In genomic region chr7:4509863-4510608, GRCm38 (mm10) we compare ENCODE assay signal across 8 mouse cellular contexts. TPM values are rescaled to one million over a fixed set of nuclear protein-coding genes. Genes with fewer than 3 reads are reported as not detected.
A peak's percentile ranks its signal among the peaks of the same experiment; 100 is the strongest.
DNase-seq lines count a peak whose midpoint lies in the region; ATAC-seq and TF ChIP-seq lines count a peak whose summit lies in the region.

No protein-coding gene starts in this region.

- H3K9ac ChIP-seq in hindbrain, postnatal 0 days (replicated peaks; ENCODE audit: low read length): no peak overlapping the region
- no peak overlapping the region for H3K9ac ChIP-seq in limb, embryonic 15.5 days
- no peak overlapping the region for H3K9ac ChIP-seq in midbrain, embryonic 15.5 days

- no peaks in the 10 kb centered on the region for H3K4me1 ChIP-seq in hindbrain, postnatal 0 days (ENCODE audit: insufficient read depth, low read length)
- peaks cover 17% of the 10 kb centered on the region for H3K4me1 ChIP-seq in limb, embryonic 15.5 days
- no peaks in the 10 kb centered on the region for H3K4me1 ChIP-seq in midbrain, embryonic 15.5 days

- H3K4me2 ChIP-seq in hindbrain, postnatal 0 days (ENCODE audit: low read depth, low read length): no peak overlapping the region
- 0 out of 2 replicates have a peak overlapping the region, but pooled peaks have one; percentile 10 for H3K4me2 ChIP-seq in limb, embryonic 15.5 days
- H3K4me2 ChIP-seq in midbrain, embryonic 15.5 days: no peak overlapping the region

- peak; percentile 58 to 63 for DNase-seq in left cerebral cortex, postnatal 14 days (ENCODE audit: low spot score in 2 of 2)
- DNase-seq in left cerebral cortex, adult 8-10 months (ENCODE audit: low spot score in 2 of 2): no peak
- peak; percentile 72 to 77 for DNase-seq in cerebellum, postnatal 14 days
- peak; percentile 33 to 36 for DNase-seq in gastrocnemius, adult 8-10 months (ENCODE audit: low spot score in 2 of 2)
- DNase-seq in hindbrain, postnatal 0 days (ENCODE audit: low spot score): peak; percentile 82
- DNase-seq in splenic B cell, adult 2 months (ENCODE audit: low read depth, low spot score): peak; percentile 72

- TF ChIP-seq CTCF in hindbrain, postnatal 0 days (IDR thresholded peaks at IDR 0.05; ENCODE audit: low read depth): peak; percentile 80

- no peaks in the 10 kb centered on the region for H3K27me3 ChIP-seq in hindbrain, postnatal 0 days (ENCODE audit: insufficient read depth, low read length)
- H3K27me3 ChIP-seq in limb, embryonic 15.5 days: no peaks in the 10 kb centered on the region
- H3K27me3 ChIP-seq in midbrain, embryonic 15.5 days (replicated peaks): no peaks in the 10 kb centered on the region
- H3K27me3 ChIP-seq in splenic B cell, adult 2 months (ENCODE audit: control insufficient read depth, insufficient read depth, low read length, poor library complexity, severe bottlenecking): no peaks in the 10 kb centered on the region

- H3K36me3 ChIP-seq in hindbrain, postnatal 0 days (ENCODE audit: insufficient read depth, low read length): no peaks in the 10 kb centered on the region
- no peaks in the 10 kb centered on the region for H3K36me3 ChIP-seq in limb, embryonic 15.5 days
- no peaks in the 10 kb centered on the region for H3K36me3 ChIP-seq in midbrain, embryonic 15.5 days (replicated peaks)
- H3K36me3 ChIP-seq in splenic B cell, adult 2 months (ENCODE audit: control insufficient read depth, insufficient read depth, low read length, poor library complexity, severe bottlenecking): no peaks in the 10 kb centered on the region

- H3K27ac ChIP-seq in hindbrain, postnatal 0 days: no peak overlapping the region
- no peak overlapping the region; the same call in 1 of the 2 replicates for H3K27ac ChIP-seq in limb, embryonic 15.5 days
- 0 out of 2 replicates have a peak overlapping the region, but pooled peaks have one; percentile 11 for H3K27ac ChIP-seq in midbrain, embryonic 15.5 days

- H3K4me3 ChIP-seq in hindbrain, postnatal 0 days (ENCODE audit: low read length): no peak overlapping the region
- H3K4me3 ChIP-seq in limb, embryonic 15.5 days: peak overlapping the region; percentile 15; the same call in 1 of the 2 replicates
- H3K4me3 ChIP-seq in midbrain, embryonic 15.5 days: no peak overlapping the region

- intact Hi-C loops in left cerebral cortex, postnatal 14 days (cut with DNase I): no loop called here

- ATAC-seq in hindbrain, postnatal 0 days: peak; percentile 82
- ATAC-seq in limb, embryonic 15.5 days (ENCODE audit: insufficient number of reproducible peaks, low FRiP score, low TSS enrichment, low read depth): 0 out of 2 replicates have a peak, but pooled peaks have one; percentile 53
- ATAC-seq in midbrain, embryonic 15.5 days (replicated peaks): peak; percentile 56

- WGBS in hindbrain, postnatal 0 days: 8% methylated on average over 24 of the region's 24 CpGs
- WGBS in limb, embryonic 15.5 days: 15% methylated on average over 24 of the region's 24 CpGs
- WGBS in midbrain, embryonic 15.5 days: 12% methylated on average over 24 of the region's 24 CpGs

- H3K9me3 ChIP-seq in hindbrain, postnatal 0 days (ENCODE audit: low read length): no peaks in the 10 kb centered on the region
- no peaks in the 10 kb centered on the region for H3K9me3 ChIP-seq in limb, embryonic 15.5 days
- no peaks in the 10 kb centered on the region for H3K9me3 ChIP-seq in midbrain, embryonic 15.5 days

RNA-seq across cellular contexts. Expression of gene Tnnt1, which starts 6.1 kb away (rescaled TPM):
- total RNA-seq in left cerebral cortex, postnatal 14 days (2021): 1 to 10 TPM; 2.7 to 4.3 TPM
- total RNA-seq in left cerebral cortex, adult 8-10 months (2022): 10 to 100 TPM in 1 of 4 experiments, 1 to 10 TPM in 3; 7.5 to 10.9 (median 8.2) TPM
- total RNA-seq in gastrocnemius, adult 8-10 months (2022): 100 to 1,000 TPM; 464 to 544 (median 482) TPM
- total RNA-seq in hindbrain, postnatal 0 days (2014; rRNA removed): 0.93 and 3.5 TPM in 2 replicates
- 2.9 and 3.6 TPM in 2 replicates for polyA plus RNA-seq in hindbrain, postnatal 0 days (2015; fragmentation: Nextera tagmentation; extraction: Ambion mirVana)
- 229 and 541 TPM in 2 replicates for polyA plus RNA-seq in limb, embryonic 15.5 days (2015; fragmentation: Nextera tagmentation; extraction: Ambion mirVana)
- 4.1 and 4.3 TPM in 2 replicates for polyA plus RNA-seq in midbrain, embryonic 15.5 days (2015; fragmentation: Nextera tagmentation; extraction: Ambion mirVana)

RNA-seq across cellular contexts. Expression of gene Ppp1r12c, which starts 8.6 kb away (rescaled TPM):
- 100 to 1,000 TPM; 117 to 128 TPM for total RNA-seq in left cerebral cortex, postnatal 14 days (2021)
- total RNA-seq in left cerebral cortex, adult 8-10 months (2022): 100 to 1,000 TPM; 142 to 158 (median 151) TPM
- 10 to 100 TPM; 11.6 to 17.2 (median 16.7) TPM for total RNA-seq in gastrocnemius, adult 8-10 months (2022)
- 88.2 and 109 TPM in 2 replicates for total RNA-seq in hindbrain, postnatal 0 days (2014; rRNA removed)
- polyA plus RNA-seq in hindbrain, postnatal 0 days (2015; fragmentation: Nextera tagmentation; extraction: Ambion mirVana): 33.9 and 42.0 TPM in 2 replicates
- 35.9 and 46.8 TPM in 2 replicates for polyA plus RNA-seq in limb, embryonic 15.5 days (2015; fragmentation: Nextera tagmentation; extraction: Ambion mirVana)
- polyA plus RNA-seq in midbrain, embryonic 15.5 days (2015; fragmentation: Nextera tagmentation; extraction: Ambion mirVana): 50.3 and 51.3 TPM in 2 replicates

RNA-seq across cellular contexts. Expression of gene Tnni3, which starts 14.0 kb away (rescaled TPM):
- under 1 TPM in 1 of 2 experiments, not detected in 1; 0.55 TPM for total RNA-seq in left cerebral cortex, postnatal 14 days (2021)
- total RNA-seq in left cerebral cortex, adult 8-10 months (2022): 1 to 10 TPM; 1.9 to 4.5 (median 4.1) TPM
- total RNA-seq in gastrocnemius, adult 8-10 months (2022): 1 to 10 TPM; 1.8 to 3.0 (median 2.3) TPM
- total RNA-seq in hindbrain, postnatal 0 days (2014; rRNA removed): 1.9 TPM in 1 of 2 replicates, not detected in the other
- 2.1 and 3.9 TPM in 2 replicates for polyA plus RNA-seq in hindbrain, postnatal 0 days (2015; fragmentation: Nextera tagmentation; extraction: Ambion mirVana)
- 4.7 and 5.2 TPM in 2 replicates for polyA plus RNA-seq in limb, embryonic 15.5 days (2015; fragmentation: Nextera tagmentation; extraction: Ambion mirVana)
- 1.4 and 3.5 TPM in 2 replicates for polyA plus RNA-seq in midbrain, embryonic 15.5 days (2015; fragmentation: Nextera tagmentation; extraction: Ambion mirVana)

RNA-seq across cellular contexts. Expression of gene Dnaaf3, which starts 22.2 kb away (rescaled TPM):
- total RNA-seq in left cerebral cortex, postnatal 14 days (2021): under 1 TPM; 0.31 to 0.34 TPM
- under 1 TPM; 0.22 to 0.79 (median 0.30) TPM for total RNA-seq in left cerebral cortex, adult 8-10 months (2022)
- total RNA-seq in gastrocnemius, adult 8-10 months (2022): under 1 TPM in 1 of 4 experiments, not detected in 3; 0.13 TPM
- 2.1 and 3.8 TPM in 2 replicates for total RNA-seq in hindbrain, postnatal 0 days (2014; rRNA removed)
- polyA plus RNA-seq in hindbrain, postnatal 0 days (2015; fragmentation: Nextera tagmentation; extraction: Ambion mirVana): 2.0 and 2.6 TPM in 2 replicates
- polyA plus RNA-seq in limb, embryonic 15.5 days (2015; fragmentation: Nextera tagmentation; extraction: Ambion mirVana): 1.8 and 3.0 TPM in 2 replicates
- 2.3 and 2.8 TPM in 2 replicates for polyA plus RNA-seq in midbrain, embryonic 15.5 days (2015; fragmentation: Nextera tagmentation; extraction: Ambion mirVana)

RNA-seq across cellular contexts. Expression of gene Syt5, which starts 37.3 kb away (rescaled TPM):
- total RNA-seq in left cerebral cortex, postnatal 14 days (2021): 100 to 1,000 TPM; 241 to 259 TPM
- 100 to 1,000 TPM; 251 to 286 (median 266) TPM for total RNA-seq in left cerebral cortex, adult 8-10 months (2022)
- under 1 TPM in 1 of 4 experiments, not detected in 3; 0.15 TPM for total RNA-seq in gastrocnemius, adult 8-10 months (2022)
- 81.1 and 83.7 TPM in 2 replicates for total RNA-seq in hindbrain, postnatal 0 days (2014; rRNA removed)
- 103 and 106 TPM in 2 replicates for polyA plus RNA-seq in hindbrain, postnatal 0 days (2015; fragmentation: Nextera tagmentation; extraction: Ambion mirVana)
- polyA plus RNA-seq in limb, embryonic 15.5 days (2015; fragmentation: Nextera tagmentation; extraction: Ambion mirVana): 3.8 and 4.7 TPM in 2 replicates
- 155 and 162 TPM in 2 replicates for polyA plus RNA-seq in midbrain, embryonic 15.5 days (2015; fragmentation: Nextera tagmentation; extraction: Ambion mirVana)

Comparison
In these comparisons a context has a peak if more than half of its experiments do, and no peak if none do; other contexts are left out.
1. DNase-seq: peak in left cerebral cortex, postnatal 14 days (2 of 2), cerebellum, postnatal 14 days (2 of 2), gastrocnemius, adult 8-10 months (2 of 2), hindbrain, postnatal 0 days (single experiment) and splenic B cell, adult 2 months (single experiment); none in left cerebral cortex, adult 8-10 months (0 of 2).
2. RNA of gene Tnnt1, which starts 6.1 kb away (total RNA-seq): 464 to 544 TPM in gastrocnemius, adult 8-10 months; 7.5 to 10.9 TPM in left cerebral cortex, adult 8-10 months, 2.7 to 4.3 TPM in left cerebral cortex, postnatal 14 days and 0.93 to 3.5 TPM in hindbrain, postnatal 0 days; every median in the first group is over 10 times any median in the second.
3. Peak in every context shown above with its lines, with median percentiles within 50 percentile points of each other: ATAC-seq.